Mouse (Mus musculus) layer of hippocampus, postnatal 10 days (tissue): Measurements from ENCODE around the gene Tmem45a. TPM values are rescaled to one million over a fixed set of nuclear protein-coding genes. Genes with fewer than 3 reads are reported as not detected.

Source experiments
- DNase-seq, 2 experiments: peaks; one replicate each; pipeline ENCODE4 v3.0.0; 2021; ENCODE audit warnings: low spot score in 2 of 2
- total RNA-seq, 2 experiments: library from RNA; stranded (reverse); gene quantifications; 2 replicates each; pipeline ENCODE4 v1.2.3; 2021

Gene Tmem45a
- total RNA-seq, 2 experiments from 2014 or later: 2.4 to 3.6 TPM

GRCm38 (mm10) chr16:56798873-56799272 is 87.1 kb downstream of the Tmem45a start:
- no peak for DNase-seq

- DNase-seq: no peak
Measured at GRCm38 (mm10) chr16:56795481-56796139, 90.4 kb downstream of the Tmem45a start, which contains the start of gene Adgrg7. Gene Adgrg7 (minus strand): TSS chr16:56795855.

- DNase-seq: no peak
Measured at GRCm38 (mm10) chr16:56794383-56795144, 91.4 kb downstream of the Tmem45a start.

GRCm38 (mm10) chr16:56793778-56794177 is 92.2 kb downstream of the Tmem45a start:
- DNase-seq: no peak

GRCm38 (mm10) chr16:56785943-56786342 is 100.0 kb downstream of the Tmem45a start:
- DNase-seq: no peak

GRCm38 (mm10) chr16:56771163-56772105 is 114.5 kb downstream of the Tmem45a start:
- peak; percentile 59 to 65 for DNase-seq

Other genes with a start within 250 kb of the Tmem45a start
- 10 to 100 TPM; 74.4 to 80.2 TPM for gene Tfg, start 168.7 kb downstream of the Tmem45a start, total RNA-seq
- not detected for gene Adgrg7, start 90.3 kb downstream of the Tmem45a start, total RNA-seq
- gene Lnp1, start 41.9 kb upstream of the Tmem45a start, total RNA-seq: 1 to 10 TPM; 1.7 to 1.8 TPM
- gene Tmem45a2, start 185.2 kb upstream of the Tmem45a start, total RNA-seq: under 1 TPM in 1 of 2 experiments, not detected in 1; 0.16 TPM
- gene Tomm70a, start 235.5 kb upstream of the Tmem45a start, total RNA-seq: 100 to 1,000 TPM; 115 to 117 TPM